Mouse (Mus musculus) forebrain, embryonic 16.5 days (tissue): ENCODE data around the gene Osgep. TPM values are rescaled to one million over a fixed set of nuclear protein-coding genes. Genes with fewer than 3 reads are reported as not detected.
"Not testable (repeated sequence)": the region's sequence is repeated elsewhere in the genome, so short reads cannot be mapped to it uniquely, and the experiment has no call there.

Experiments
- ATAC-seq: fragments of 200-750 bp; cut with Nextera tagmentation; 2 replicates; pipeline ENCODE4 v1.8.0; 2017; ENCODE audit warnings: mild to moderate bottlenecking, moderate library complexity
- H3K27ac ChIP-seq: fragments of 300-500 bp; sonication (generic); 2 replicates; pipeline ENCODE4 v1.5.1; 2014; ENCODE audit warnings: low read length, control low read depth
- H3K27me3 ChIP-seq: fragments of 300-500 bp; sonication (generic); replicated peaks from 2 replicates; pipeline ENCODE4 v1.6.1; 2014; ENCODE audit warnings: low read length; ENCODE audit not compliant: control insufficient read depth, insufficient read depth
- H3K36me3 ChIP-seq: fragments of 300-500 bp; sonication (generic); 2 replicates; pipeline ENCODE4 v1.6.1; 2014; ENCODE audit not compliant: control insufficient read depth, insufficient read depth
- H3K4me1 ChIP-seq: fragments of 300-500 bp; sonication (generic); replicated peaks from 2 replicates; pipeline ENCODE4 v1.6.1; 2014; ENCODE audit warnings: low read length; ENCODE audit not compliant: control insufficient read depth, insufficient read depth
- H3K4me2 ChIP-seq: fragments of 300-500 bp; sonication (generic); 2 replicates; pipeline ENCODE4 v1.6.1; 2014; ENCODE audit warnings: mild to moderate bottlenecking, low read length, control low read depth
- H3K4me3 ChIP-seq: fragments of 300-500 bp; sonication (generic); replicated peaks from 2 replicates; pipeline ENCODE4 v1.5.1; 2014; ENCODE audit warnings: mild to moderate bottlenecking, low read length, control low read depth
- H3K9ac ChIP-seq: fragments of 300-500 bp; sonication (generic); replicated peaks from 2 replicates; pipeline ENCODE4 v1.6.1; 2014; ENCODE audit warnings: low read depth, low read length, control low read depth
- H3K9me3 ChIP-seq: fragments of 300-500 bp; sonication (generic); 2 replicates; pipeline ENCODE4 v1.6.1; 2016; ENCODE audit warnings: low read length; ENCODE audit not compliant: control insufficient read depth
- WGBS: fragments of 180-500 bp; shearing (Covaris S2); extraction: QIAGEN DNeasy Blood & Tissue Kit; methylation state at CpG from one replicate; pipeline ENCODE4 v1.1.7; 2014; 5-methylcytosine and 5-hydroxymethylcytosine counted together
- polyA plus RNA-seq: library from polyadenylated mRNA; unstranded; fragments of >200 nt; fragmentation: Nextera tagmentation; extraction: Ambion mirVana; gene quantifications from 2 replicates; pipeline ENCODE4 v1.2.1, GENCODE M21; 2015

The Osgep gene
- polyA plus RNA-seq, 1 experiment from 2014 or later, result 146 TPM

DNA sequence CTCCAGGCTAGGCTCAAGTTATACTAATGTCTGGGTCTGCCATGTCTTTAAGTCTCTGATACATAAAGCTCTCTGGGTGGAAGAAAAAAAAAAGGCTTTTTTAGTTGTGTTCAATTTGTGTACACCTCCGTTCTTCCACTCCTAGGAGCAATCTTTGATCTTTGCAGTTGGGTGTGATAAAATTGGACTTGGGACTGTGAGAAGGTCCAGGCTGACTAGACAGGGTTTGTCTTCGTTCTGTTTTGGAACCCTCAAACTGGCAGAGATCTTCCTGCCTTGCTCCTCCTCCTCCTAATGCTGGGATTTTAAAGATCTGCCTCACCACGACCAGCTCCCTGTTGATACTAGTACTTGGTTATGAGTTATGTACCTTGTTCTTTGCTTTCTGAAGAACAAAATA is 32.5 kb upstream of the Osgep start:
- not testable (repeated sequence) for H3K36me3 ChIP-seq, H3K4me2 ChIP-seq, H3K27ac ChIP-seq, H3K4me3 ChIP-seq, H3K9me3 ChIP-seq, H3K27me3 ChIP-seq, H3K4me1 ChIP-seq, ATAC-seq, H3K9ac ChIP-seq
- 70% methylated on average over 3 of the region's 3 CpGs for WGBS

DNA sequence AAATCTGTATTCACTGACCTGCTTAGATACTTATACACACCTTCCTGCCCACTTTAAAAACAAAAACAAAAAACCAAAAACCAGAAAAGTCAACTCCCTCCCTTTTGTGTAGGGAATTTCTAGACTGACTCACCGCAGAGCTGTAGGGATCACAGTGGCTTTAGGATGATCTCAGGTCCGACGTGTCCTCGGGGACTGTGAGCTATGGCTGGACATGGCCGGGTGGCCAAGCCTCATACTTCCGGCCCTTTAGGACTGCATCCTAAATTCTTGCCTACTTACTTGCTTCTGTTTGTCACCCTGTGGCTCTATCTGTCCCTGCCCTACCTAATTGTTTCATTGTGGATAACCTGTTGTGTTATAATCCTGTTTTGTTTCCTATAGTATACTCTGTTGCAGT is 32.0 kb upstream of the Osgep start:
- not testable (repeated sequence) for H3K4me1 ChIP-seq, H3K4me3 ChIP-seq, H3K9me3 ChIP-seq, H3K27me3 ChIP-seq, ATAC-seq, H3K27ac ChIP-seq, H3K4me2 ChIP-seq, H3K9ac ChIP-seq, H3K36me3 ChIP-seq
- WGBS, result 75% methylated on average over 6 of the region's 6 CpGs

DNA sequence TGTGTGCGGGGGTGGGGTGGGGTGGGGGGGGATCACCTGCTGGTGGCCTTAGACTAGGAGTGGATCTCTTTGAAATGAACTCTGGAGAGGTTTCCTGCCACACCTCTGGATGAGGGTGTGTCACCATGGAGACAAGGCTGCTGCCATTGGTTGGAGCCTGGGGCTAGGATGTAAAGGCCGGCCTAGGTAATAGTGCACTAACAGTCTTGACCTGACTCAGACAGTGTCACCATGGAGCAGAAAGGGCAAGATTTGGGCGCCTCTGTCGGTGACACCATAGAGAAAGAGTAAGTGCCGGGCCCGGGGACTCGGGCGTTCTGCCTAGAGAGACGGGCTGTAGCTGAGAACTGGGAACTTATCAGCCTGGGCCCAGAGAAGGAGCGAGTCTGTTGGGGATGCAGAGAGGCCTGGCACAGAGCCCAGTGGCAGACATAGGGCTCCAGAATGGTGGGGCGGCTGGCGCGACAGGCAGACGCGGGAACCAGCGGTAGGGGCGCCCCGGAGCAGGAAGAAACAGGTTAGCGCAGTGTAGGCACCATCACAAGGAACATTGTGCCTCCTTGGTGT is 31.3 kb upstream of the Osgep start, which contains the start of gene Pnp2:
TSS of gene Pnp2 (plus strand) at position 51 of the 567 bp plus-strand sequence.
- 0 out of 2 replicates have a peak within 1 kb of the TSS, but pooled peaks have one; percentile 3 for H3K4me3 ChIP-seq
- peak; percentile 95 for ATAC-seq
- not testable (repeated sequence) for H3K27me3 ChIP-seq, H3K36me3 ChIP-seq, H3K9me3 ChIP-seq, H3K9ac ChIP-seq, H3K4me1 ChIP-seq, H3K27ac ChIP-seq
- 4% methylated on average over 19 of the region's 19 CpGs for WGBS
- peak within 1 kb of the TSS; percentile 38 for H3K4me2 ChIP-seq

DNA sequence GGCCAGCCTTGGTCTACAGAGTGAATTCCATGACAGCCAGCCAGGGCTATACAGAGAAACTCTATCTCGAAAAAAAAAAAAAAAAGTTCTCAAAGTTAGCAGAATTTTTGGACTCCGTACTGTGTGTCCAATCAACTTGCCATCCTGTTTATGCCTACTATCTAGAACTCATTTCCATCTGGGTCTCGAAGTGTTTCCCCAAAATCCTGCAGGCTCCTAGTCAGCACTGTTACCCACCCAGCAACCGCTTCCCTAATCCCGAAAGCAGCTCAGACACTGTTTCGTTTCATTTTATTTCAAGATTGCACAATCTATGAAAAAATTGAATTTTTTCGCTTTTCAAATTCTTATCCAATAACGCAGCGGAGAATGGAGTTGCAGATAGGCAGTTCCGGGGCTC is 30.8 kb upstream of the Osgep start:
- H3K9me3 ChIP-seq, result no peaks in the 10 kb centered on the region
- 87% methylated on average over 10 of the region's 10 CpGs for WGBS
- no peaks in the 10 kb centered on the region for H3K36me3 ChIP-seq
- H3K9ac ChIP-seq, result no peak overlapping the region
- no peaks in the 10 kb centered on the region; the same call in 1 of the 2 replicates for H3K4me1 ChIP-seq
- H3K27ac ChIP-seq, result no peak overlapping the region
- no peak overlapping the region for H3K4me3 ChIP-seq
- no peak overlapping the region for H3K4me2 ChIP-seq
- ATAC-seq, result no peak
- H3K27me3 ChIP-seq, result no peaks in the 10 kb centered on the region

DNA sequence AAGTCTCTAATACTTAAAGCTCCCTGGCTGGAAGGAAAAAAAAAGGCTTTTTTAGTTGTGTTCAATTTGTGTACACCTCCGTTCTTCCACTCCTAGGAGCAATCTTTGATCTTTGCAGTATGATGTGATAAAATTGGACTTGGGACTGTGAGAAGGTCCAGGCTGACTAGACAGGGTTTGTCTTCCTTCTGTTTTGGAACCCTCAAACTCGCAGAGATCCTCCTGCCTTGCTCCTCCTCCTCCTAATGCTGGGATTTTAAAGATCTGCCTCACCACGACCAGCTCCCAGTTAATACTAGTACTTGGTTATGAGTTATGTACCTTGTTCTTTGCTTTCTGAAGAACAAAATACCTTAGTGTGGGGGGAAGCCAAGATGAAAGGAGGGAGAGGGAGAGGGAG is 20.8 kb upstream of the Osgep start:
- Histone ChIP-seq H3K4me3 (peak overlapping the region; percentile 53), H3K4me1 (peaks cover 10% of the 10 kb centered on the region), H3K4me2 (peak overlapping the region; percentile 63)
- H3K9me3 ChIP-seq, H3K27ac ChIP-seq, H3K27me3 ChIP-seq, H3K9ac ChIP-seq, ATAC-seq, H3K36me3 ChIP-seq: not testable (repeated sequence)
- 22% methylated on average over 3 of the region's 3 CpGs for WGBS

DNA sequence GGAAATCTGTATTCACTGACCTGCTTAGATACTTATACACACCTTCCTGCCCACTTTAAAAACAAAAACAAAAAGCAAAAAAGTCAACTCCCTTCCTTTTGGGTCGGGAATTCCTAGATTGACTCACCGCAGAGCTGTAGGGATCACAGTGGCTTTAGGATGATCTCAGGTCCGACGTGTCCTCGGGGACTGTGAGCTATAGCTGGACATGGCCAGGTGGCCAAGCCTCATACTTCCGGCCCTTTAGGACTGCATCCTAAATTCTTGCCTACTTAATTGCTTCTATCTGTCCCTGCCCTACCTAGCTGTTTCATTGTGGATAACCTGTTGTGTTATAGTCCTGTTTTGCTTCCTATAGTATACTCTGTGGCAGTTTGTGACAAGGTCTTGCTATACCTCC is 20.4 kb upstream of the Osgep start:
- not testable (repeated sequence) for ATAC-seq, H3K36me3 ChIP-seq, H3K9me3 ChIP-seq, H3K27me3 ChIP-seq
- peaks cover 10% of the 10 kb centered on the region for H3K4me1 ChIP-seq
- peak overlapping the region; percentile 59 for H3K9ac ChIP-seq
- peak overlapping the region; percentile 75 for H3K27ac ChIP-seq
- H3K4me2 ChIP-seq, result peak overlapping the region; percentile 63
- peak overlapping the region; percentile 53 for H3K4me3 ChIP-seq
- 3% methylated on average over 6 of the region's 6 CpGs for WGBS

DNA sequence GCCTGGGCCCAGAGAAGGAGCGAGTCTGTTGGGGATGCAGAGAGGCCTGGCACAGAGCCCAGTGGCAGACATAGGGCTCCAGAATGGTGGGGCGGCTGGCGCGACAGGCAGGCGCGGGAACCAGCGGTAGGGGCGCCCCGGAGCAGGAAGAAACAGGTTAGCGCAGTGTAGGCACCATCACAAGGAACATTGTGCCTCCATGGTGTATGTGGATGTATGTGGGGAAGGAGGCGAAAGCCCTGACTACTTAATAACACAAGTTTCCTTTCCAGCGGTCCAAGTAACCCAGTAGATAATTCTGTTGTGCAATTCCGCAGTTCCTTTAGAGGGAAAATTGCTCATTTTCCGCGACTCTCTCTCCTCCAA is 20.0 kb upstream of the Osgep start:
- Histone ChIP-seq H3K4me1 (peaks cover 10% of the 10 kb centered on the region), H3K9ac (peak overlapping the region; percentile 59), H3K4me2 (peak overlapping the region; percentile 63), H3K27ac (peak overlapping the region; percentile 75), H3K4me3 (peak overlapping the region; percentile 53)
- H3K36me3 ChIP-seq, H3K27me3 ChIP-seq, H3K9me3 ChIP-seq: not testable (repeated sequence)
- ATAC-seq, result peak; percentile 97
- WGBS, result 1% methylated on average over 14 of the region's 15 CpGs

DNA sequence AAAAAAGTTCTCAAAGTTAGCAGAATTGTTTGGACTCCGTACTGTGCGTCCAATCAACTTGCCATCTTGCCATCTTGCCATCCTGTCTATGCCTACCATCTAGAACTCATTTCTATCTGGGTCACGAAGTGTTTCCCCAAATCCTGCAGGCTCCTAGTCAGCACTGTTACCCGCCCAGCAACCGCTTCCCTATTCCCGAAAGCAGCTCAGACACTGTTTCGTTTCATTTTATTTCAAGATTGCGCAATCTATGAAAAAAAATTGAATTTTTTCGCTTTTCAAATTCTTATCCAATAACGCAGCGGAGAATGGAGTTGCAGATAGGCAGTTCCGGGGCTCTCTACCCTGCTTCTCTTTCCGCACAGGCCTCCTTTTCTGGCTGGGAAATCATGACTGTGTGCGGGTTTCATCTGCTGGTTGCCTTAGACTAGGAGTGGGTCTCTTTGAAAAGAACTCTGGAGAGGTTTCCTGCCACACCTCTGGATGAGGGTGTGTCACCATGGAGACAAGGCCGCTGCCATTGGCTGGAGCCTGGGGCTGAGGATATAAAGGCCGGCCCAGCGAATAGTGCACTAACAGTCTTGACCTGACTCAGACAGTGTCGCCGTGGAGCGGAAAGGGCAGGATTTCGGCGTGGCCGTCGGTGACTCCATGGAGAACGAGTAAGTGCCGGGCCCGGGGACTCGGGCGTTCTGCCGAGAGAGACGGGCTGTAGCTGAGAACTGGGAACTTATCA is 19.4 kb upstream of the Osgep start, which contains the start of gene Gm49342:
TSS of gene Gm49342 (plus strand) at position 586 of the 736 bp plus-strand sequence.
- peak within 1 kb of the TSS; percentile 59 for H3K9ac ChIP-seq
- peak within 1 kb of the TSS; percentile 53 for H3K4me3 ChIP-seq
- H3K27ac ChIP-seq, result peak within 1 kb of the TSS; percentile 75
- H3K9me3 ChIP-seq, result no peaks in the 10 kb centered on the region
- no peaks in the 10 kb centered on the region for H3K36me3 ChIP-seq
- ATAC-seq, result peak; percentile 95
- peaks cover 10% of the 10 kb centered on the region for H3K4me1 ChIP-seq
- peak within 1 kb of the TSS; percentile 63 for H3K4me2 ChIP-seq
- 16% methylated on average over 31 of the region's 31 CpGs for WGBS
- no peaks in the 10 kb centered on the region for H3K27me3 ChIP-seq

DNA sequence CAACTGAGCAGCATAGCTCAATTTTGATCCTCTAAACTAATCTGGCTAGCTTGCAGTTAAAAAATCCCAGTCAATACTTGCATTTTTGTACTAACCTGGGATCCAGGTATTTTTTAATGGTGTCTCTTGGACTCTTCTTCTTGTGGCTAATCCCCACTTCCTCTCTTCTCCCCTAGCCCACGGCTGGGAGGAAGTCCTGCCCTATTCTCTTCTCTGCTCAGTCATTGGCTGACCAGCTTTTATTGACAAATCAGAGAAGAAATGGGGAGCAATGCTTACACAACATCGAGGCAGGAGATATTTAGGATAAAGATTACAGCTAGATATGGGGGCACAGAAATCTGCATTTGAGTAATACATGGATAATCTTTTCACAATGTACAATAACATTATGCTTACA is 14.2 kb upstream of the Osgep start:
- H3K4me2 ChIP-seq, result no peak overlapping the region
- H3K9me3 ChIP-seq, result no peaks in the 10 kb centered on the region
- no peak overlapping the region for H3K27ac ChIP-seq
- H3K36me3 ChIP-seq, result no peaks in the 10 kb centered on the region
- no peak for ATAC-seq
- no peak overlapping the region for H3K9ac ChIP-seq
- peaks cover 2% of the 10 kb centered on the region; the same call in 1 of the 2 replicates for H3K4me1 ChIP-seq
- 43% methylated on average over 2 of the region's 2 CpGs for WGBS
- H3K4me3 ChIP-seq, result no peak overlapping the region
- H3K27me3 ChIP-seq, result no peaks in the 10 kb centered on the region
